In genomic region chr19:18598265-18598926, GRCm38 (mm10) we compare ENCODE assay signal across 21 mouse cellular contexts. TPM values are rescaled to one million over a fixed set of nuclear protein-coding genes. Genes with fewer than 3 reads are reported as not detected.
A peak's percentile ranks its signal among the peaks of the same experiment; 100 is the strongest.
DNase-seq lines count a peak whose midpoint lies in the region; ATAC-seq and TF ChIP-seq lines count a peak whose summit lies in the region.
"Had no signal": no experiment of that assay in that cellular context is flagged by ENCODE, and none has a peak within 500 bp of the region (broad histone marks: within the 10 kb centered on the region; RNA-seq: fewer than 3 reads in every experiment).

No protein-coding gene starts in this region.

- H3K4me2 ChIP-seq in midbrain, embryonic 11.5 days = no peak overlapping the region
- H3K4me2 ChIP-seq: embryonic facial prominence, embryonic 15.5 days; heart, embryonic 11.5 days; limb, embryonic 13.5 days; liver, embryonic 12.5 days; neural tube, embryonic 12.5 days had no signal

- POLR2A ChIA-PET in Patski (lab: Charles Lee) = no interaction called here

- WGBS in midbrain, embryonic 11.5 days = 91% methylated on average over 3 of the region's 3 CpGs
- 88% methylated on average over 3 of the region's 3 CpGs for WGBS in midbrain, embryonic 10.5 days
- WGBS in forebrain, embryonic 10.5 days = 90% methylated on average over 3 of the region's 3 CpGs

- CTCF ChIA-PET in Patski (lab: Charles Lee) = interaction anchor here (0.6 to 2.0 kb wide), 6 partner anchors 11 to 206 kb away, joined by 3 to 10 read pairs (median 4); no protein-coding TSS in a partner anchor

- no peak for TF ChIP-seq CTCF in Patski (IDR thresholded peaks at IDR 0.05)
- TF ChIP-seq CTCF in layer of hippocampus, adult 2 months (conservative IDR thresholded peaks at IDR 0.05) = no peak

- no peak overlapping the region for H3K27ac ChIP-seq in midbrain, embryonic 11.5 days (ENCODE audit: low read depth, low read length)
- no peak overlapping the region for H3K27ac ChIP-seq in midbrain, embryonic 10.5 days (replicated peaks)
- no peak overlapping the region for H3K27ac ChIP-seq in forebrain, embryonic 10.5 days
- no peak overlapping the region for H3K27ac ChIP-seq in layer of hippocampus, adult 2 months
- H3K27ac ChIP-seq: embryonic facial prominence, embryonic 15.5 days; limb, embryonic 13.5 days; liver, embryonic 12.5 days; neural tube, embryonic 12.5 days had no signal

- no peaks in the 10 kb centered on the region for H3K36me3 ChIP-seq in midbrain, embryonic 11.5 days (ENCODE audit: control insufficient read depth, insufficient read depth, low read length)
- no peaks in the 10 kb centered on the region for H3K36me3 ChIP-seq in midbrain, embryonic 10.5 days
- H3K36me3 ChIP-seq in forebrain, embryonic 10.5 days (replicated peaks) = no peaks in the 10 kb centered on the region
- H3K36me3 ChIP-seq: neural tube, embryonic 12.5 days had no signal

- no peak for ATAC-seq in midbrain, embryonic 11.5 days (ENCODE audit: low FRiP score)
- peak; percentile 63 for ATAC-seq in CD4-positive, CD25-positive, alpha-beta regulatory T cell, adult 4 months
- ATAC-seq in Patski = peak; percentile 5
- ATAC-seq: forebrain, embryonic 16.5 days; liver, embryonic 12.5 days had no signal

- no peak overlapping the region for H3K9ac ChIP-seq in midbrain, embryonic 11.5 days (ENCODE audit: low read length)
- H3K9ac ChIP-seq: embryonic facial prominence, embryonic 15.5 days; limb, embryonic 13.5 days; liver, embryonic 12.5 days; neural tube, embryonic 12.5 days had no signal

- no peaks in the 10 kb centered on the region for H3K9me3 ChIP-seq in midbrain, embryonic 11.5 days (ENCODE audit: control insufficient read depth, low read length)
- no peaks in the 10 kb centered on the region for H3K9me3 ChIP-seq in midbrain, embryonic 10.5 days (replicated peaks)
- no peaks in the 10 kb centered on the region for H3K9me3 ChIP-seq in forebrain, embryonic 10.5 days
- H3K9me3 ChIP-seq: embryonic facial prominence, embryonic 15.5 days; limb, embryonic 13.5 days; liver, embryonic 12.5 days; neural tube, embryonic 12.5 days had no signal

- H3K27me3 ChIP-seq in midbrain, embryonic 11.5 days (ENCODE audit: control insufficient read depth, insufficient read depth, low read length) = no peaks in the 10 kb centered on the region
- H3K27me3 ChIP-seq in midbrain, embryonic 10.5 days (ENCODE audit: low read depth, poor library complexity, severe bottlenecking) = no peaks in the 10 kb centered on the region
- H3K27me3 ChIP-seq in Patski = no peaks in the 10 kb centered on the region
- no peaks in the 10 kb centered on the region for H3K27me3 ChIP-seq in forebrain, embryonic 10.5 days (ENCODE audit: poor library complexity, severe bottlenecking)
- H3K27me3 ChIP-seq: embryonic facial prominence, embryonic 15.5 days; limb, embryonic 13.5 days; liver, embryonic 12.5 days; neural tube, embryonic 12.5 days had no signal

- DNase-seq in midbrain, embryonic 11.5 days (ENCODE audit: low spot score, missing footprints) = peak; percentile 37
- DNase-seq in midbrain, embryonic 10.5 days (ENCODE audit: low spot score) = no peak
- DNase-seq in Patski (ENCODE audit: low read depth, low spot score) = no peak
- DNase-seq in forebrain, embryonic 10.5 days (ENCODE audit: extremely low spot score, low spot score) = no peak
- DNase-seq in layer of hippocampus, adult 2 months (ENCODE audit: low spot score in 2 of 2) = no peak
- DNase-seq in cerebellum, postnatal 25 days = no peak
- DNase-seq: cerebellum, adult 8-10 months; gastrocnemius, postnatal 14 days; heart, postnatal 10 days; kidney, adult 9 months; kidney, postnatal 4 days; layer of hippocampus, adult 9-11 months; midbrain, embryonic 14.5 days; thymus, postnatal 14 days had no signal

- no peaks in the 10 kb centered on the region for H3K4me1 ChIP-seq in midbrain, embryonic 11.5 days (ENCODE audit: control insufficient read depth, insufficient read depth, low read length)
- H3K4me1 ChIP-seq in midbrain, embryonic 10.5 days = peaks cover 2% of the 10 kb centered on the region
- peaks cover 8% of the 10 kb centered on the region for H3K4me1 ChIP-seq in forebrain, embryonic 10.5 days
- H3K4me1 ChIP-seq: embryonic facial prominence, embryonic 15.5 days; neural tube, embryonic 12.5 days had no signal

- in situ Hi-C loops in Patski (cut with MboI; ENCODE audit: low pct_unique_long_range_greater_than_20kb) = no loop called here

- no peak overlapping the region for H3K4me3 ChIP-seq in midbrain, embryonic 11.5 days (ENCODE audit: low read depth, low read length)
- H3K4me3 ChIP-seq in midbrain, embryonic 10.5 days = no peak overlapping the region
- no peak overlapping the region for H3K4me3 ChIP-seq in forebrain, embryonic 10.5 days
- H3K4me3 ChIP-seq in layer of hippocampus, adult 2 months = no peak overlapping the region
- H3K4me3 ChIP-seq: embryonic facial prominence, embryonic 15.5 days; limb, embryonic 13.5 days; liver, embryonic 12.5 days; neural tube, embryonic 12.5 days had no signal

RNA-seq across cellular contexts. Expression of gene Ostf1, which starts 33.2 kb away (rescaled TPM):
- polyA plus RNA-seq in midbrain, embryonic 11.5 days (2014; fragmentation: Nextera tagmentation; extraction: Ambion mirVana) = 46.1 and 48.8 TPM in 2 replicates
- 47.9 and 49.7 TPM in 2 replicates for polyA plus RNA-seq in midbrain, embryonic 10.5 days (2016; fragmentation: Nextera tagmentation; extraction: Ambion mirVana)
- 100 to 1,000 TPM; 100 to 103 TPM for polyA plus RNA-seq in CD4-positive, CD25-positive, alpha-beta regulatory T cell, adult 4 months (2017; shearing (Covaris generic))
- 101 TPM for polyA plus RNA-seq in Patski (2021)
- 36.7 and 39.7 TPM in 2 replicates for polyA plus RNA-seq in forebrain, embryonic 10.5 days (2016; fragmentation: Nextera tagmentation; extraction: Ambion mirVana)
- 10 to 100 TPM; 28.1 to 28.9 TPM for total RNA-seq in layer of hippocampus, adult 2 months (2021)

RNA-seq across cellular contexts. Expression of gene Nmrk1, which starts 33.4 kb away (rescaled TPM):
- polyA plus RNA-seq in midbrain, embryonic 11.5 days (2014; fragmentation: Nextera tagmentation; extraction: Ambion mirVana) = 4.9 and 5.8 TPM in 2 replicates
- 6.6 and 7.2 TPM in 2 replicates for polyA plus RNA-seq in midbrain, embryonic 10.5 days (2016; fragmentation: Nextera tagmentation; extraction: Ambion mirVana)
- 1 to 10 TPM; 7.4 to 8.1 TPM for polyA plus RNA-seq in CD4-positive, CD25-positive, alpha-beta regulatory T cell, adult 4 months (2017; shearing (Covaris generic))
- 12.4 TPM for polyA plus RNA-seq in Patski (2021)
- polyA plus RNA-seq in forebrain, embryonic 10.5 days (2016; fragmentation: Nextera tagmentation; extraction: Ambion mirVana) = 6.2 and 6.4 TPM in 2 replicates
- total RNA-seq in layer of hippocampus, adult 2 months (2021) = 10 to 100 TPM in 1 of 2 experiments, 1 to 10 TPM in 1; 8.6 to 10.3 TPM
